Mouse (Mus musculus) kidney, embryonic 15.5 days (tissue): ENCODE measurements around the gene Aldh3a1. TPM values are rescaled to one million over a fixed set of nuclear protein-coding genes. Genes with fewer than 3 reads are reported as not detected.

Source experiments
- ATAC-seq: fragments of 200-750 bp; cut with Nextera tagmentation; replicated peaks from 2 replicates; pipeline ENCODE4 v1.8.0; 2017; ENCODE audit warnings: moderate TSS enrichment; ENCODE audit not compliant: low FRiP score
- H3K27ac ChIP-seq: fragments of 300-500 bp; sonication (generic); 2 replicates; pipeline ENCODE4 v1.5.1; 2015; ENCODE audit warnings: mild to moderate bottlenecking, inconsistent platforms
- H3K27me3 ChIP-seq: fragments of 300-500 bp; sonication (generic); 2 replicates; pipeline ENCODE4 v1.6.1; 2015; ENCODE audit warnings: inconsistent platforms
- H3K36me3 ChIP-seq: fragments of 300-500 bp; sonication (generic); 2 replicates; pipeline ENCODE4 v1.6.1; 2015; ENCODE audit warnings: inconsistent platforms
- H3K4me1 ChIP-seq: fragments of 300-500 bp; sonication (generic); 2 replicates; pipeline ENCODE4 v1.6.1; 2015; ENCODE audit warnings: inconsistent platforms
- H3K4me2 ChIP-seq: fragments of 300-500 bp; sonication (generic); 2 replicates; pipeline ENCODE4 v1.6.1; 2015; ENCODE audit warnings: moderate library complexity, mild to moderate bottlenecking, inconsistent platforms
- H3K4me3 ChIP-seq: fragments of 300-500 bp; sonication (generic); replicated peaks from 2 replicates; pipeline ENCODE4 v1.5.1; 2015; ENCODE audit warnings: mild to moderate bottlenecking, inconsistent platforms
- H3K9ac ChIP-seq: fragments of 300-500 bp; sonication (generic); 2 replicates; pipeline ENCODE4 v1.6.1; 2015; ENCODE audit warnings: mild to moderate bottlenecking, inconsistent platforms
- H3K9me3 ChIP-seq: fragments of 300-500 bp; sonication (generic); replicated peaks from 2 replicates; pipeline ENCODE4 v1.6.1; 2016; ENCODE audit warnings: inconsistent platforms
- WGBS: fragments of 180-500 bp; shearing (Covaris S2); methylation state at CpG from one replicate; pipeline ENCODE4 v1.1.7; 2015; ENCODE audit warnings: mixed read lengths; 5-methylcytosine and 5-hydroxymethylcytosine counted together
- polyA plus RNA-seq: library from polyadenylated mRNA; unstranded; fragments of >200 nt; fragmentation: Nextera tagmentation; extraction: Ambion mirVana; gene quantifications from 2 replicates; pipeline ENCODE4 v1.2.1, GENCODE M21; 2015

Aldh3a1 gene
- polyA plus RNA-seq, 1 experiment from 2014 or later = 0.09 TPM

- Histone ChIP-seq H3K9ac (no peak overlapping the region), H3K27ac (no peak overlapping the region), H3K4me3 (no peak overlapping the region), H3K4me2 (no peak overlapping the region), H3K4me1 (peaks cover 3% of the 10 kb centered on the region; the same call in 1 of the 2 replicates), H3K27me3 (peaks cover 4% of the 10 kb centered on the region; the same call in 1 of the 2 replicates), H3K36me3 (no peaks in the 10 kb centered on the region), H3K9me3 (no peaks in the 10 kb centered on the region)
- WGBS = 64% methylated on average over 4 of the region's 4 CpGs
- ATAC-seq = no peak
Measured at GRCm38 (mm10) chr11:61199620-61200362, 7.5 kb upstream of the Aldh3a1 start.

GRCm38 (mm10) chr11:61202186-61202585 is 5.2 kb upstream of the Aldh3a1 start:
- no peak for ATAC-seq
- no peak overlapping the region for H3K4me3 ChIP-seq
- no peaks in the 10 kb centered on the region for H3K27me3 ChIP-seq
- peaks cover 3% of the 10 kb centered on the region; the same call in 1 of the 2 replicates for H3K4me1 ChIP-seq
- 69% methylated on average over 6 of the region's 6 CpGs for WGBS
- H3K27ac ChIP-seq = no peak overlapping the region
- H3K36me3 ChIP-seq = no peaks in the 10 kb centered on the region
- H3K9me3 ChIP-seq = no peaks in the 10 kb centered on the region
- H3K4me2 ChIP-seq = no peak overlapping the region
- no peak overlapping the region for H3K9ac ChIP-seq

- no peak overlapping the region for H3K4me3 ChIP-seq
- H3K27me3 ChIP-seq = no peaks in the 10 kb centered on the region
- H3K9me3 ChIP-seq = no peaks in the 10 kb centered on the region
- no peak overlapping the region for H3K27ac ChIP-seq
- no peak for ATAC-seq
- no peak overlapping the region for H3K4me2 ChIP-seq
- WGBS = 79% methylated on average over 2 of the region's 2 CpGs
- H3K9ac ChIP-seq = no peak overlapping the region
- no peaks in the 10 kb centered on the region for H3K36me3 ChIP-seq
- H3K4me1 ChIP-seq = peaks cover 6% of the 10 kb centered on the region
Measured at GRCm38 (mm10) chr11:61202810-61203209, 4.5 kb upstream of the Aldh3a1 start.

GRCm38 (mm10) chr11:61205167-61205950 is 2.0 kb upstream of the Aldh3a1 start:
- Histone ChIP-seq H3K27me3 (no peaks in the 10 kb centered on the region), H3K27ac (no peak overlapping the region), H3K4me2 (no peak overlapping the region), H3K4me3 (no peak overlapping the region), H3K36me3 (no peaks in the 10 kb centered on the region), H3K9me3 (no peaks in the 10 kb centered on the region), H3K4me1 (peaks cover 2% of the 10 kb centered on the region; the same call in 1 of the 2 replicates), H3K9ac (no peak overlapping the region)
- WGBS = 93% methylated on average over 9 of the region's 10 CpGs
- no peak for ATAC-seq

GRCm38 (mm10) chr11:61206136-61206535 is 1.2 kb upstream of the Aldh3a1 start:
- peaks cover 5% of the 10 kb centered on the region for H3K27me3 ChIP-seq
- WGBS = 88% methylated on average over 3 of the region's 3 CpGs
- H3K27ac ChIP-seq = no peak overlapping the region
- H3K36me3 ChIP-seq = no peaks in the 10 kb centered on the region
- H3K4me1 ChIP-seq = peaks cover 2% of the 10 kb centered on the region; the same call in 1 of the 2 replicates
- no peak overlapping the region for H3K4me2 ChIP-seq
- no peak overlapping the region for H3K9ac ChIP-seq
- H3K9me3 ChIP-seq = no peaks in the 10 kb centered on the region
- no peak overlapping the region for H3K4me3 ChIP-seq
- ATAC-seq = no peak

GRCm38 (mm10) chr11:61208316-61208715 is 979 bp downstream of the Aldh3a1 start:
- Histone ChIP-seq H3K36me3 (no peaks in the 10 kb centered on the region), H3K4me3 (no peak overlapping the region), H3K27me3 (peaks cover 26% of the 10 kb centered on the region), H3K4me1 (peaks cover 2% of the 10 kb centered on the region; the same call in 1 of the 2 replicates), H3K27ac (no peak overlapping the region), H3K9ac (no peak overlapping the region), H3K4me2 (no peak overlapping the region), H3K9me3 (no peaks in the 10 kb centered on the region)
- WGBS = 83% methylated on average over 10 of the region's 10 CpGs
- ATAC-seq = no peak

- Histone ChIP-seq H3K27me3 (peaks cover 32% of the 10 kb centered on the region), H3K27ac (no peak overlapping the region), H3K4me3 (no peak overlapping the region), H3K4me1 (peaks cover 2% of the 10 kb centered on the region; the same call in 1 of the 2 replicates), H3K4me2 (no peak overlapping the region), H3K9me3 (no peaks in the 10 kb centered on the region), H3K36me3 (no peaks in the 10 kb centered on the region), H3K9ac (no peak overlapping the region)
- 35% methylated on average over 20 of the region's 20 CpGs for WGBS
- no peak for ATAC-seq
Measured at GRCm38 (mm10) chr11:61212102-61212501, 4.8 kb downstream of the Aldh3a1 start.

GRCm38 (mm10) chr11:61215936-61216335 is 8.6 kb downstream of the Aldh3a1 start:
- H3K27ac ChIP-seq = no peak overlapping the region
- WGBS = 65% methylated on average over 3 of the region's 3 CpGs

GRCm38 (mm10) chr11:61220156-61220881 is 13.0 kb downstream of the Aldh3a1 start:
- Histone ChIP-seq H3K36me3 (no peaks in the 10 kb centered on the region), H3K9me3 (no peaks in the 10 kb centered on the region), H3K4me1 (no peaks in the 10 kb centered on the region), H3K4me3 (no peak overlapping the region), H3K27ac (no peak overlapping the region), H3K9ac (no peak overlapping the region), H3K27me3 (no peaks in the 10 kb centered on the region), H3K4me2 (no peak overlapping the region)
- WGBS = 63% methylated on average over 9 of the region's 9 CpGs
- ATAC-seq = no peak

More at GRCm38 (mm10) chr11:61215936-61216335, 8.6 kb downstream of the Aldh3a1 start:
- no peak for ATAC-seq
- Histone ChIP-seq H3K27me3 (peaks cover 29% of the 10 kb centered on the region), H3K9me3 (no peaks in the 10 kb centered on the region), H3K9ac (no peak overlapping the region), H3K4me3 (no peak overlapping the region), H3K4me2 (no peak overlapping the region), H3K4me1 (no peaks in the 10 kb centered on the region), H3K36me3 (no peaks in the 10 kb centered on the region)

- no peak overlapping the region for H3K4me2 ChIP-seq
- H3K4me3 ChIP-seq = no peak overlapping the region
- no peaks in the 10 kb centered on the region for H3K27me3 ChIP-seq
- no peaks in the 10 kb centered on the region for H3K9me3 ChIP-seq
- H3K9ac ChIP-seq = no peak overlapping the region
- H3K4me1 ChIP-seq = no peaks in the 10 kb centered on the region
- no peak for ATAC-seq
- WGBS = 75% methylated on average over 1 of the region's 1 CpGs
- no peaks in the 10 kb centered on the region for H3K36me3 ChIP-seq
- H3K27ac ChIP-seq = no peak overlapping the region
Measured at GRCm38 (mm10) chr11:61222007-61222406, 14.7 kb downstream of the Aldh3a1 start.

GRCm38 (mm10) chr11:61222971-61223745 is 15.8 kb downstream of the Aldh3a1 start:
- Histone ChIP-seq H3K9me3 (no peaks in the 10 kb centered on the region), H3K4me3 (no peak overlapping the region), H3K27me3 (no peaks in the 10 kb centered on the region), H3K9ac (no peak overlapping the region), H3K4me1 (no peaks in the 10 kb centered on the region), H3K4me2 (no peak overlapping the region), H3K36me3 (no peaks in the 10 kb centered on the region), H3K27ac (no peak overlapping the region)
- 84% methylated on average over 9 of the region's 9 CpGs for WGBS
- no peak for ATAC-seq
